Mouse (Mus musculus): ENCODE measurements around the gene Eid1. TPM values are rescaled to one million over a fixed set of nuclear protein-coding genes. Genes with fewer than 3 reads are reported as not detected.

Eid1 gene
- polyA plus RNA-seq, 1 experiment from 2014 or later = 61.6 TPM

GRCm38 (mm10) chr2:125653286-125653685 lies 19.6 kb upstream of the Eid1 start:
- no peak overlapping the region for H3K4me3 ChIP-seq
- no peak overlapping the region for H3K27ac ChIP-seq
- 81% methylated on average over 2 of the region's 2 CpGs for WGBS (ENCODE audit: insufficient replicate concordance)
- H3K27me3 ChIP-seq (replicated peaks) = no peaks in the 10 kb centered on the region
- no peaks in the 10 kb centered on the region for H3K36me3 ChIP-seq
- H3K4me1 ChIP-seq = no peaks in the 10 kb centered on the region
- no peak overlapping the region for H3K4me2 ChIP-seq
- no peak for ATAC-seq
- no peak overlapping the region for H3K9ac ChIP-seq
- no peaks in the 10 kb centered on the region for H3K9me3 ChIP-seq (replicated peaks)

- no peaks in the 10 kb centered on the region for H3K36me3 ChIP-seq
- no peak overlapping the region for H3K27ac ChIP-seq
- peaks cover under 1% of the 10 kb centered on the region for H3K4me1 ChIP-seq
- no peaks in the 10 kb centered on the region for H3K9me3 ChIP-seq (replicated peaks)
- H3K27me3 ChIP-seq (replicated peaks) = no peaks in the 10 kb centered on the region
- WGBS (ENCODE audit: insufficient replicate concordance) = 75% methylated on average over 9 of the region's 9 CpGs
- ATAC-seq = no peak
- no peak overlapping the region for H3K4me3 ChIP-seq
- no peak overlapping the region for H3K4me2 ChIP-seq
- no peak overlapping the region for H3K9ac ChIP-seq
Observed at GRCm38 (mm10) chr2:125655391-125655790, 17.5 kb upstream of the Eid1 start.

GRCm38 (mm10) chr2:125659823-125660536 lies 12.9 kb upstream of the Eid1 start:
- peak overlapping the region; percentile 4; the same call in 1 of the 2 replicates for H3K4me3 ChIP-seq
- ATAC-seq = peak; percentile 36
- H3K36me3 ChIP-seq = no peaks in the 10 kb centered on the region
- H3K4me1 ChIP-seq = peaks cover 35% of the 10 kb centered on the region
- WGBS (ENCODE audit: insufficient replicate concordance) = 15% methylated on average over 10 of the region's 10 CpGs
- H3K9me3 ChIP-seq (replicated peaks) = no peaks in the 10 kb centered on the region
- peak overlapping the region; percentile 39 for H3K4me2 ChIP-seq
- peak overlapping the region; percentile 1; the same call in 1 of the 2 replicates for H3K9ac ChIP-seq
- H3K27me3 ChIP-seq (replicated peaks) = peaks cover 6% of the 10 kb centered on the region; the same call in 1 of the 2 replicates
- H3K27ac ChIP-seq = no peak overlapping the region

DNA sequence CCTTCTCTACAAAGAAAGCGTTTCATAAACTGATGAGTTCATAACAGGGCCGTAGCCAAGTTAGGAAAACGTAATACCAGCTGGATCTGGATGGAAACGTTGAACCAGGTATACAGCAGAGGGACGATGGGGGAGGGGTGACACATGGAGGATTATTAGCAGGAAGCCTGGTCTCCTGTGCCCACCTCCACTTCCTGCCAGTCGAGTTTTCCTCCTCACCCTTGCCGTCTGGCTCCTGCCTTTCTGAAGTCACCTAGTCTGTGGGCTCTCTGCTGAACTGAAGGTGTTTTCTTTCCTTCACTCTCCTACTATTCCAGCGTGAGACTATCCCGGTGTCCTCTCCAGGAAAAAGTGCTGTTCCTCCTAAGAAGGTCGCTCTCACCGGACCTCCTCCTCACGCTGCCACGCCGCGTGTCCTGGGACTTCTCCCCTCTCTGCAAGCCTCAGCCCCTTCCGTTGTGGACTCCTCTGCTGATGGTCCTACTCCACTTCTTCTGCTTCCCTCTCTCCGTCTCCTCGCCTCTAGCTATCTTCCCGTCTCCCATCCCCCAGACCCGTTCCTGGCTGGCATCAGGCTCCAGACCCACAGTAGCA lies 12.3 kb upstream of the Eid1 start:
- Histone ChIP-seq H3K4me1 (peaks cover 42% of the 10 kb centered on the region), H3K9ac (peak overlapping the region; percentile 1; the same call in 1 of the 2 replicates), H3K27ac (no peak overlapping the region), H3K36me3 (no peaks in the 10 kb centered on the region), H3K4me2 (peak overlapping the region; percentile 39), H3K27me3 (replicated peaks) (peaks cover 6% of the 10 kb centered on the region; the same call in 1 of the 2 replicates), H3K4me3 (peak overlapping the region; percentile 4; the same call in 1 of the 2 replicates), H3K9me3 (replicated peaks) (no peaks in the 10 kb centered on the region)
- WGBS (ENCODE audit: insufficient replicate concordance) = 35% methylated on average over 20 of the region's 20 CpGs
- ATAC-seq = 0 out of 2 replicates have a peak, but pooled peaks have one; percentile 10

DNA sequence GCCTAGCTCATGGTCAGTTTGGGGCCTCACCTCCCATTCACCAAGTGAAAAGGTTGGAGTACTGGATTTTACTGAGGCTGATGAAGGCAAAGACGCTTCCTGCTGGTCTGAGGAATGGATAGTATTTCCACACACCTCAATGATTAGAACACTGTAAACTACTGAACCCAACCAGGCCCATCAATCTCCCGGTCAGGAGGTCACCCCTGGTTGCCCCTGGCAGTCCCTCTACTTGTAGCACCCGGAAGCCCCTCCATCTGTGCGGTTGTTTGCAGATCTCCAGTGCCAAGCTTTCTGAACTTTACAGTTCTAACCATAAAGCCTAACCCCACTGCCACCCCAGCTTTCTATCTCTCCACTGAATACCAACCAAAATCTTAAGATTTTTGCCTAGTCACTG lies 11.7 kb upstream of the Eid1 start:
- Histone ChIP-seq H3K27ac (no peak overlapping the region), H3K4me3 (no peak overlapping the region), H3K9me3 (replicated peaks) (no peaks in the 10 kb centered on the region), H3K9ac (peak overlapping the region; percentile 1; the same call in 1 of the 2 replicates), H3K27me3 (replicated peaks) (peaks cover 6% of the 10 kb centered on the region; the same call in 1 of the 2 replicates), H3K4me2 (peak overlapping the region; percentile 39), H3K4me1 (peaks cover 47% of the 10 kb centered on the region), H3K36me3 (no peaks in the 10 kb centered on the region)
- ATAC-seq = no peak
- 75% methylated on average over 4 of the region's 4 CpGs for WGBS (ENCODE audit: insufficient replicate concordance)

GRCm38 (mm10) chr2:125662517-125662916 lies 10.4 kb upstream of the Eid1 start:
- no peak for ATAC-seq
- WGBS (ENCODE audit: insufficient replicate concordance) = 47% methylated on average over 3 of the region's 3 CpGs

DNA sequence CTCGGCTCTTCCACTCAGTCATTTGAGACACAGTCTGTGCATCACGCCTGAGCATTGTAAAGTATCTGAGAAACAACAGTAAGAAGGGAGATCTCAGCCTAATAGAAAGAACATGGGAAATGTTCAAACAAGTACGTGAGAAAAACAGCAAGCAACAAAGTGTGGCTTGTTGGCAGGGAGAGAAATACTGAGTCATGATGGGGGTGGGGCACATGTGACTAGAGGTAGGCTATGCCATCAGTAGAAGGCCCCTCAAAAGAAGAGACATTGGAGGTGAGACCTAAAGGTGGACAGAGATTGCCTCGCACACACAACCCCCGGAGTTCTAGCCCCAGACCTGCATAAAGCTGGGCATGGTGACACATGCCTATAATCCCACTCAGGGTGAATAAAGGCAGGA lies 7.7 kb upstream of the Eid1 start:
- ATAC-seq = peak; percentile 45
- no peak overlapping the region for H3K4me3 ChIP-seq
- 74% methylated on average over 5 of the region's 5 CpGs for WGBS (ENCODE audit: insufficient replicate concordance)
- peak overlapping the region; percentile 38; the same call in 1 of the 2 replicates for H3K4me2 ChIP-seq
- H3K27me3 ChIP-seq (replicated peaks) = peaks cover 6% of the 10 kb centered on the region; the same call in 1 of the 2 replicates
- peaks cover 76% of the 10 kb centered on the region for H3K4me1 ChIP-seq
- H3K36me3 ChIP-seq = no peaks in the 10 kb centered on the region
- H3K27ac ChIP-seq = peak overlapping the region; percentile 75
- H3K9me3 ChIP-seq (replicated peaks) = no peaks in the 10 kb centered on the region
- H3K9ac ChIP-seq = peak overlapping the region; percentile 20; the same call in 1 of the 2 replicates

More at GRCm38 (mm10) chr2:125662517-125662916, 10.4 kb upstream of the Eid1 start:
- Histone ChIP-seq H3K27ac (no peak overlapping the region), H3K27me3 (replicated peaks) (peaks cover 6% of the 10 kb centered on the region; the same call in 1 of the 2 replicates), H3K36me3 (no peaks in the 10 kb centered on the region), H3K9ac (no peak overlapping the region), H3K9me3 (replicated peaks) (no peaks in the 10 kb centered on the region), H3K4me1 (peaks cover 61% of the 10 kb centered on the region), H3K4me2 (no peak overlapping the region), H3K4me3 (no peak overlapping the region)

GRCm38 (mm10) chr2:125665909-125666308 lies 7.0 kb upstream of the Eid1 start:
- Histone ChIP-seq H3K9ac (peak overlapping the region; percentile 24; the same call in 1 of the 2 replicates), H3K4me3 (no peak overlapping the region), H3K36me3 (no peaks in the 10 kb centered on the region), H3K27me3 (replicated peaks) (peaks cover 4% of the 10 kb centered on the region; the same call in 1 of the 2 replicates), H3K4me2 (peak overlapping the region; percentile 38), H3K27ac (peak overlapping the region; percentile 75), H3K9me3 (replicated peaks) (no peaks in the 10 kb centered on the region), H3K4me1 (peaks cover 70% of the 10 kb centered on the region)
- ATAC-seq = peak; percentile 90
- WGBS (ENCODE audit: insufficient replicate concordance) = 36% methylated on average over 4 of the region's 4 CpGs

GRCm38 (mm10) chr2:125666668-125667067 lies 6.2 kb upstream of the Eid1 start:
- no peaks in the 10 kb centered on the region for H3K9me3 ChIP-seq (replicated peaks)
- ATAC-seq = no peak; the same call in 1 of the 2 replicates
- H3K4me3 ChIP-seq = no peak overlapping the region
- H3K27me3 ChIP-seq (replicated peaks) = no peaks in the 10 kb centered on the region
- peak overlapping the region; percentile 75 for H3K27ac ChIP-seq
- H3K9ac ChIP-seq = peak overlapping the region; percentile 24; the same call in 1 of the 2 replicates
- no peaks in the 10 kb centered on the region for H3K36me3 ChIP-seq
- 29% methylated on average over 4 of the region's 4 CpGs for WGBS (ENCODE audit: insufficient replicate concordance)
- peaks cover 62% of the 10 kb centered on the region for H3K4me1 ChIP-seq
- peak overlapping the region; percentile 44 for H3K4me2 ChIP-seq

DNA sequence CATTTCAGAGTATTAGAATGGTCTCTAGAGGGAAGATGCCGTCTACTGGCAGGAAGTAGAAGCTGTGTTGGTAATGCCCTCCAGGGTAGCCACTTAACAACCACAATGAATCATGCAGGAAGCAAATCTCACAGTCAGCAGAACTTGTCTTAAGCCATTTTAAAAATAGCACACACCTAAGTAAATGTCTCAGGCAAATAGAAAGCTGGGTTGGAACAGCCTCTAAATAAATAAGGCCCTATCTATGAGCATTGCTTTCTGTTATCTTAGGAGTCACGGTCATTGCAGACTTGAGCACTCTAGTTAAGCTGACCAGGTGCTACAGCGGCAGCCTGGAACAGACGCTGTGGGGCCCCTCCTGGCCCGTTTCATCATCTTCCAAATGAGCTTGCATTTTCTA lies 5.7 kb upstream of the Eid1 start:
- no peaks in the 10 kb centered on the region for H3K9me3 ChIP-seq (replicated peaks)
- 13% methylated on average over 5 of the region's 5 CpGs for WGBS (ENCODE audit: insufficient replicate concordance)
- no peak overlapping the region for H3K9ac ChIP-seq
- no peak overlapping the region for H3K4me3 ChIP-seq
- H3K4me2 ChIP-seq = peak overlapping the region; percentile 44
- H3K27ac ChIP-seq = peak overlapping the region; percentile 75
- no peaks in the 10 kb centered on the region for H3K27me3 ChIP-seq (replicated peaks)
- peaks cover 61% of the 10 kb centered on the region for H3K4me1 ChIP-seq
- ATAC-seq = peak; percentile 77
- H3K36me3 ChIP-seq = no peaks in the 10 kb centered on the region

DNA sequence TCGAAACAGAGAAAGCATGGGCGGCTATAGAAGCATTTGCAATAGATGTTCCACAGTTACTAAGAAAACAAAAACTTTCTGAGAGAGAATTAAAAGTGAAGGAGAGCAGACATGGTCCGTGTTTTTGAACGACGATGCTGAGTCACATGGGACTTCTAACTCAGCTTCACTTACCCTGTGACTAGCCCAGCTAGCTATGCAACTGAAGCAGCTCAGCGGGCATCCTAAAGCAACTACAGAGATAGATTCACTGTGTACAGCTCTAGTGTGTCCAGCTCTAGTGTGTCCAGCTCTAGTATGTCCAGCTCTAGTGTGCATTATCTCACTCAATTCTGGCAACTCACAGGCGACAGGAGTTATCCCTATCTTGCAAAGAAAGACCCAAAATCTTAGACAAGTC lies 5.2 kb upstream of the Eid1 start:
- no peaks in the 10 kb centered on the region for H3K27me3 ChIP-seq (replicated peaks)
- H3K36me3 ChIP-seq = no peaks in the 10 kb centered on the region
- peak overlapping the region; percentile 75 for H3K27ac ChIP-seq
- H3K9ac ChIP-seq = no peak overlapping the region
- ATAC-seq = no peak
- H3K4me2 ChIP-seq = peak overlapping the region; percentile 44
- WGBS (ENCODE audit: insufficient replicate concordance) = 68% methylated on average over 7 of the region's 7 CpGs
- H3K4me1 ChIP-seq = peaks cover 62% of the 10 kb centered on the region
- H3K9me3 ChIP-seq (replicated peaks) = no peaks in the 10 kb centered on the region
- no peak overlapping the region for H3K4me3 ChIP-seq

- Histone ChIP-seq H3K4me3 (no peak overlapping the region), H3K9me3 (replicated peaks) (no peaks in the 10 kb centered on the region), H3K9ac (no peak overlapping the region), H3K4me1 (peaks cover 54% of the 10 kb centered on the region), H3K4me2 (no peak overlapping the region), H3K27ac (no peak overlapping the region), H3K27me3 (replicated peaks) (no peaks in the 10 kb centered on the region), H3K36me3 (no peaks in the 10 kb centered on the region)
- WGBS (ENCODE audit: insufficient replicate concordance) = 20% methylated on average over 1 of the region's 1 CpGs
- ATAC-seq = no peak
Observed at GRCm38 (mm10) chr2:125670846-125671245, 2.0 kb upstream of the Eid1 start.

Data from liver, embryonic 12.5 days (tissue).